Mouse (Mus musculus) bone marrow, adult 2 months (tissue): ENCODE results near the gene Hnrnpk.

Source experiments
- CTCF ChIP-seq: fragments of 200-500 bp; IDR thresholded peaks from 2 replicates; pipeline ENCODE4 v1.5.1; 2011; ENCODE audit warnings: low read length, control low read depth; ENCODE audit not compliant: control insufficient read depth, insufficient read depth
- POLR2A ChIP-seq: fragments of 200-500 bp; IDR thresholded peaks from 2 replicates; pipeline ENCODE4 v1.6.1; 2011; ENCODE audit warnings: low read depth, mild to moderate bottlenecking, control low read depth, low read length, borderline replicate concordance; ENCODE audit not compliant: control insufficient read depth

GRCm38 (mm10) chr13:58350606-58351005 is 52.5 kb downstream of the Hnrnpk start:
- TF ChIP-seq CTCF (no peak), POLR2A (no peak)
